Mouse (Mus musculus) C2C12 (cell line): ENCODE results near the gene Gm10570. TPM values are rescaled to one million over a fixed set of nuclear protein-coding genes. Genes with fewer than 3 reads are reported as not detected.

Experiments used
- H3K27me3 ChIP-seq: one replicate; pipeline ENCODE4 v1.6.1; 2011; ENCODE audit not compliant: control insufficient read depth, insufficient read depth, insufficient read length
- H3K36me3 ChIP-seq: one replicate; pipeline ENCODE4 v1.6.1; 2011; ENCODE audit not compliant: control insufficient read depth, insufficient read depth
- H3K4me3 ChIP-seq: one replicate; pipeline ENCODE4 v1.5.1; 2011; ENCODE audit warnings: mild to moderate bottlenecking, control low read depth; ENCODE audit not compliant: poor library complexity, insufficient read depth, severe bottlenecking
- H3K79me2 ChIP-seq: one replicate; pipeline ENCODE4 v1.6.1; 2011; ENCODE audit not compliant: control insufficient read depth, insufficient read depth
- H3K79me3 ChIP-seq: one replicate; pipeline ENCODE4 v1.6.1; 2011; ENCODE audit warnings: low read depth, control low read depth
- H3ac ChIP-seq: one replicate; pipeline ENCODE3; 2011; ENCODE audit warnings: low read depth; ENCODE audit not compliant: control insufficient read depth, insufficient read length
- CEBPB ChIP-seq: IDR thresholded peaks from one replicate; pipeline ENCODE4 v1.6.1; 2011; ENCODE audit warnings: low read depth, mild to moderate bottlenecking, control low read depth, moderate library complexity
- CTCF ChIP-seq: IDR thresholded peaks from one replicate; pipeline ENCODE4 v1.5.1; 2011; ENCODE audit not compliant: control insufficient read depth, insufficient read depth, insufficient read length
- FOSL1 ChIP-seq: IDR thresholded peaks from one replicate; pipeline ENCODE4 v1.8.0; 2011; ENCODE audit warnings: mild to moderate bottlenecking, low read length; ENCODE audit not compliant: poor library complexity, insufficient read depth, severe bottlenecking
- MAX ChIP-seq: IDR thresholded peaks from one replicate; pipeline ENCODE4 v1.6.1; 2011; ENCODE audit warnings: mild to moderate bottlenecking, control low read depth
- MYOD1 ChIP-seq: IDR thresholded peaks from one replicate; pipeline ENCODE4 v1.6.1; 2011; ENCODE audit warnings: low read depth; ENCODE audit not compliant: control insufficient read depth, insufficient read length
- MYOG ChIP-seq: IDR thresholded peaks from one replicate; pipeline ENCODE4 v1.6.1; 2011; ENCODE audit not compliant: control insufficient read depth, insufficient read length; ENCODE audit errors: extremely low read depth
- USF1 ChIP-seq: IDR thresholded peaks from one replicate; pipeline ENCODE4 v1.6.1; 2011; ENCODE audit warnings: low read depth, mild to moderate bottlenecking, control low read depth, moderate library complexity
- polyA plus RNA-seq: library from polyadenylated mRNA; unstranded; fragments of >200 nt; fragmentation: generic; extraction: Trizol; gene quantifications from one replicate; pipeline ENCODE4 v1.2.1, GENCODE M21; 2012; ENCODE audit warnings: missing spikeins

Gene Gm10570
- polyA plus RNA-seq, 1 experiment = not detected

GRCm38 (mm10) chr4:130275823-130276105 is 32.7 kb downstream of the Gm10570 start:
- peaks cover 3% of the 10 kb centered on the region for H3K79me3 ChIP-seq
- no peak overlapping the region for H3ac ChIP-seq
- no peaks in the 10 kb centered on the region for H3K36me3 ChIP-seq
- no peaks in the 10 kb centered on the region for H3K27me3 ChIP-seq
- H3K4me3 ChIP-seq = no peak overlapping the region
- TF ChIP-seq CEBPB (no peak), MAX (no peak), MYOG (no peak), USF1 (no peak), CTCF (no peak), FOSL1 (no peak), MYOD1 (no peak)
- H3K79me2 ChIP-seq = peaks cover 7% of the 10 kb centered on the region

GRCm38 (mm10) chr4:130275016-130275822 is 33.3 kb downstream of the Gm10570 start:
- H3K27me3 ChIP-seq = no peaks in the 10 kb centered on the region
- H3K79me2 ChIP-seq = peaks cover 7% of the 10 kb centered on the region
- peak overlapping the region; percentile 44 for H3K4me3 ChIP-seq
- no peaks in the 10 kb centered on the region for H3K36me3 ChIP-seq
- TF ChIP-seq FOSL1 = no peak
- no peak for TF ChIP-seq CTCF
- no peak for TF ChIP-seq USF1
- no peak for TF ChIP-seq CEBPB
- TF ChIP-seq MYOD1 = no peak
- H3ac ChIP-seq = peak overlapping the region; percentile 80
- H3K79me3 ChIP-seq = peaks cover 3% of the 10 kb centered on the region

GRCm38 (mm10) chr4:130274346-130275015 is 34.0 kb downstream of the Gm10570 start:
- Histone ChIP-seq H3ac (peak overlapping the region; percentile 80), H3K79me3 (peaks cover 3% of the 10 kb centered on the region), H3K79me2 (peaks cover 7% of the 10 kb centered on the region), H3K36me3 (no peaks in the 10 kb centered on the region), H3K4me3 (peak overlapping the region; percentile 44), H3K27me3 (no peaks in the 10 kb centered on the region)
- no peak for TF ChIP-seq MYOG
- no peak for TF ChIP-seq CEBPB
- no peak for TF ChIP-seq USF1
- TF ChIP-seq MAX = no peak
- no peak for TF ChIP-seq MYOD1
- TF ChIP-seq CTCF = no peak
- TF ChIP-seq FOSL1 = no peak

- Histone ChIP-seq H3K79me2 (peaks cover 7% of the 10 kb centered on the region), H3ac (peak overlapping the region; percentile 68), H3K4me3 (peak overlapping the region; percentile 44), H3K79me3 (peaks cover 3% of the 10 kb centered on the region), H3K27me3 (no peaks in the 10 kb centered on the region), H3K36me3 (no peaks in the 10 kb centered on the region)
- TF ChIP-seq CTCF = no peak
- TF ChIP-seq MYOD1 = peak; percentile 8
- TF ChIP-seq FOSL1 = peak; percentile 68
- TF ChIP-seq MYOG = no peak
Observed at GRCm38 (mm10) chr4:130273698-130274345, 34.7 kb downstream of the Gm10570 start.

- H3K27me3 ChIP-seq = no peaks in the 10 kb centered on the region
- TF ChIP-seq USF1 = no peak
- TF ChIP-seq MYOG = no peak
- TF ChIP-seq MYOD1 = peak; percentile 13
- TF ChIP-seq FOSL1 = no peak
- TF ChIP-seq CTCF = no peak
- TF ChIP-seq MAX = peak; percentile 61
- TF ChIP-seq CEBPB = no peak
- H3K4me3 ChIP-seq = no peak overlapping the region
- H3K36me3 ChIP-seq = no peaks in the 10 kb centered on the region
- peaks cover 3% of the 10 kb centered on the region for H3K79me3 ChIP-seq
- peaks cover 7% of the 10 kb centered on the region for H3K79me2 ChIP-seq
- H3ac ChIP-seq = no peak overlapping the region
Observed at GRCm38 (mm10) chr4:130270611-130271347, 37.7 kb downstream of the Gm10570 start.
